Mouse (Mus musculus): ENCODE results near the gene Samd14.
"Not testable (repeated sequence)": the region's sequence is repeated elsewhere in the genome, so short reads cannot be mapped to it uniquely, and the experiment has no call there.

Samd14 gene

GRCm38 (mm10) chr11:95006525-95007219 is 3.0 kb upstream of the Samd14 start:
- DNase-seq, result peak; percentile 86

- no peak for DNase-seq
These were observed 2.3 kb upstream of the Samd14 start for GRCm38 (mm10) chr11:95007418-95007817.

- no peak for DNase-seq
These were observed 734 bp upstream of the Samd14 start for GRCm38 (mm10) chr11:95008661-95009628.

- no peak for DNase-seq
These were observed 561 bp downstream of the Samd14 start for GRCm38 (mm10) chr11:95010141-95010739.

- not testable (repeated sequence) for DNase-seq
These were observed 1.2 kb downstream of the Samd14 start for GRCm38 (mm10) chr11:95010841-95011403.

- no peak for DNase-seq
These were observed 1.7 kb downstream of the Samd14 start for GRCm38 (mm10) chr11:95011416-95011815.

- no peak for DNase-seq
These were observed 2.4 kb downstream of the Samd14 start for GRCm38 (mm10) chr11:95012075-95012474.

GRCm38 (mm10) chr11:95012487-95012886 is 2.8 kb downstream of the Samd14 start:
- DNase-seq, result no peak

GRCm38 (mm10) chr11:95015484-95015883 is 5.8 kb downstream of the Samd14 start:
- no peak for DNase-seq

GRCm38 (mm10) chr11:95022237-95022992 is 12.7 kb downstream of the Samd14 start:
- DNase-seq, result no peak

- DNase-seq, result no peak
These were observed 13.8 kb downstream of the Samd14 start for GRCm38 (mm10) chr11:95023481-95023880.

- DNase-seq, result peak; percentile 25
These were observed 14.9 kb downstream of the Samd14 start for GRCm38 (mm10) chr11:95024439-95025184.

- DNase-seq, result no peak
These were observed 15.7 kb downstream of the Samd14 start for GRCm38 (mm10) chr11:95025227-95026012.

GRCm38 (mm10) chr11:95026090-95026542 is 16.4 kb downstream of the Samd14 start:
- DNase-seq, result no peak

- no peak for DNase-seq
These were observed 17.2 kb downstream of the Samd14 start for GRCm38 (mm10) chr11:95026849-95027248.

- no peak for DNase-seq
These were observed 18.3 kb downstream of the Samd14 start for GRCm38 (mm10) chr11:95027850-95028470.

- DNase-seq, result no peak
These were observed 23.3 kb downstream of the Samd14 start for GRCm38 (mm10) chr11:95032945-95033344.

- DNase-seq, result no peak
These were observed 23.9 kb downstream of the Samd14 start for GRCm38 (mm10) chr11:95033617-95034016.

- no peak for DNase-seq
These were observed 25.2 kb downstream of the Samd14 start for GRCm38 (mm10) chr11:95034902-95035301.

GRCm38 (mm10) chr11:95036521-95036920 is 26.8 kb downstream of the Samd14 start:
- no peak for DNase-seq

Data from lung, postnatal 14 days (tissue).